Mouse (Mus musculus) left cerebral cortex, adult 2 months (tissue): ENCODE data around the gene Pomt1. TPM values are rescaled to one million over a fixed set of nuclear protein-coding genes. Genes with fewer than 3 reads are reported as not detected.

ENCODE experiments used
- DNase-seq, 2 experiments: peaks; one replicate each; pipeline ENCODE4 v3.0.0; 2021 to 2022; ENCODE audit warnings: low spot score in 2 of 2, mixed read lengths in 1 of 2; ENCODE audit errors: extremely low spot score in 1 of 2
- H3K27ac ChIP-seq: fragments of 200-600 bp; 2 replicates; pipeline ENCODE4 v1.8.1; 2022
- H3K4me3 ChIP-seq: fragments of 200-600 bp; 2 replicates; pipeline ENCODE4 v1.8.1; 2022
- CTCF ChIP-seq: fragments of 200-600 bp; IDR thresholded peaks from 2 replicates; pipeline ENCODE4 v1.8.1; 2022; ENCODE audit warnings: antibody characterized with exemption, mild to moderate bottlenecking, moderate library complexity
- intact Hi-C: fragments of 180-260 bp; cut with DNase I; formaldehyde crosslinking; loops from one replicate; pipeline ENCODE4 v1.15.1; 2025
- total RNA-seq, 2 experiments: library from RNA; stranded (reverse); gene quantifications; 2 replicates each; pipeline ENCODE4 v1.2.3; 2021

Gene Pomt1
- total RNA-seq, 2 experiments from 2014 or later, result 23.7 to 25.3 TPM

GRCm38 (mm10) chr2:32235433-32235832 lies 957 bp upstream of the Pomt1 start:
- intact Hi-C loops, result no loop called here
- no peak for DNase-seq
- peak overlapping the region; percentile 82 for H3K4me3 ChIP-seq
- no peak for TF ChIP-seq CTCF
- H3K27ac ChIP-seq, result peak overlapping the region; percentile 76

GRCm38 (mm10) chr2:32236760-32237487 lies 534 bp downstream of the Pomt1 start:
- no peak for DNase-seq
- Histone ChIP-seq H3K27ac (peak overlapping the region; percentile 76), H3K4me3 (peak overlapping the region; percentile 82)
- intact Hi-C loops, result loop anchor here (2.0 kb wide), 1 partner anchor 52 kb away; the partner anchor contains the start of gene Swi5
- TF ChIP-seq CTCF, result peak; percentile 58

DNA sequence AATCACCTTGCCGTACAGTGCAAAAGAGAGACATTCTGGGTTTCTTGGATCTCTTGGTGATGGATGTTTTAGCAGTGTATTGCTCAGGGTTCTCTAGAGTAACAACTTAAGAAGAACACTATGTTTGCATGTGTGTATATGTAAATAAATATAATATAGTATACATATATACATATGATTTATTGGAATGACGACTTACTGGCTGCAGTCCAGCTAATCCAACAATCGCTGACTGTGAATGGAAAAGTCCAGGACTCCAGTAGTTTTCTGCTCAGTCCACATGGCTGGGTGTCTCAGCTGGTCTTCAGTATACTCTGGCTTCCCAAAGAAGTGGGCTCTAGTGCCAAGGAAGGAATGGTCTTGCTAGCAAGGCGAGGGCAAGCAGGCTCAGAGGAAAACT lies 1.2 kb downstream of the Pomt1 start:
- no peak overlapping the region for H3K27ac ChIP-seq
- peak overlapping the region; percentile 82 for H3K4me3 ChIP-seq
- no peak for TF ChIP-seq CTCF
- intact Hi-C loops, result loop anchor here (2.0 kb wide), 1 partner anchor 51 kb away; the partner anchor contains the start of gene Swi5
- no peak for DNase-seq

DNA sequence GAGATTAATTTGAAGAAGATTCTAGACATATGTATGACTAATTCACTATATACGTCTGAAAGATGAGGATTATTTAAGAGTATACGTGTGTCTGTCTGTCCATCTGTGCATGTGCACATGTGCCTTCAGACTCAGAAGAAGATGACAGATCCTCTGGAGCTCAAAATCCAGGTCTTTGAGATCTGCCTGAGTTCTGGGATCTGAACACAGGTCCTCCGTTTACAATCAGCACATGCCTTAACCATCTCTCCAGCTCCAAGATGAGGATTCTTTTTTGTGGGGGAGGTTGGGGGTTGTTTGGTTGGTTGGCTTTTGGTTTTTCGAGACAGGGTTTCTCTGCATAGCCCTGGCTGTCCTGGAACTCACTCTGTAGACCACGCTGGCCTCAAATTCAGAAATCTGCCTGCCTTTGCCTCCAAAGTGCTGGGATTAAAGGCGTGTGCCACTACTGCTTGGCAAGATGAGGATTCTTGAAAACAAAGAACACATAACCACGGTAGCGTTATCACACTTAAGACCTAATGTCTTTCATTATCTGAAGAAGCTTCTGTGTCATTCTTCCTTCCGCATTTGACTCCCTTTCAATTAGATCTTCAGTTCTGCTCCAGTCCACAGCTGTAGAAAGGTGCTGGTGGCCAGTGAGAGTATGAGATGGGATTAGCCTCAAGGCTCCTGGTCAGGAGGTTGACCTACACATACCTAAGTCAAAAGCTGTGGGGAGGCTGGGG lies 2.5 kb downstream of the Pomt1 start:
- intact Hi-C loops, result no loop called here
- DNase-seq, result no peak
- TF ChIP-seq CTCF, result no peak
- Histone ChIP-seq H3K4me3 (no peak overlapping the region), H3K27ac (no peak overlapping the region)

DNA sequence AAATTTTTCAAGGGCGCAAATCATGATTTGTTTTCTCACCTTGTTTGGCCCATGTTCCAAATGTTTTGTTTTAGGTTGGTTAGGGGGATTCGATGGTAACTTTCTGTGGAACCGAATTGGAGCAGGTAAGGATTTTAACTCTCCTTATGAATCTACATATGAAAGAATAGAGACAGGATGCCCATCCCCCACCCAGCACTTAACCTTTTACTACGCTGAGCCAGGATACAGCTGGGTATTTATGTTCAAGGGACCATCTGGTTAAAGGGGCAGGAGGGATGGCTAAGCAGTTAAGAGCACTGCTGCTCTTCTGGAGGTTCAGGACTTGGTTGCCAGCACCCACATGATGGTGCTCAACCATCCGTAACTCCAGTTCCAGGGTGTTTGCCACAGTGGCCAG lies 4.2 kb downstream of the Pomt1 start:
- intact Hi-C loops, result no loop called here
- no peak overlapping the region for H3K4me3 ChIP-seq
- H3K27ac ChIP-seq, result no peak overlapping the region
- DNase-seq, result no peak
- TF ChIP-seq CTCF, result no peak

GRCm38 (mm10) chr2:32242986-32243385 lies 6.6 kb downstream of the Pomt1 start:
- no peak for TF ChIP-seq CTCF
- no peak for DNase-seq
- H3K27ac ChIP-seq, result no peak overlapping the region
- intact Hi-C loops, result no loop called here
- no peak overlapping the region for H3K4me3 ChIP-seq

DNA sequence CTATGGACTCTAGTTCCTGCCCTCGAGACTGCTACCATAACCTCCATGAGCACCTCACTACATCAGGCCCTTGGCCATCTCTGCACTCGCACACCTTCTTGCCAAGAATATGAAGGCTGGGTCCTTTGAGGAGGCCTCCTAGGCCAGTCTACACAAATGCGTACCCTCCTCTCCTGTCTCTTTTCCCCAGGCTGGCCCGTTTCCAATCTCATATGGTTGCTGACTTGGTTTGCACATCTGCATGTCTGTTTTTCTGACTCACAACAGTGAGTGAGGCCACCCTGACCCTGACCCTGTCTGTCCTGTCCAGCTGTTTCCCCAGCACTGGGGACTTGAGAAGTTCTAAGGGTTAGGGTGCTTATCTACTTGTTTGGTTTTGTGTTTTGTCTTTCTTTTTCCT lies 10.4 kb downstream of the Pomt1 start:
- DNase-seq, result no peak
- no peak overlapping the region for H3K27ac ChIP-seq
- H3K4me3 ChIP-seq, result no peak overlapping the region
- intact Hi-C loops, result no loop called here
- no peak for TF ChIP-seq CTCF

DNA sequence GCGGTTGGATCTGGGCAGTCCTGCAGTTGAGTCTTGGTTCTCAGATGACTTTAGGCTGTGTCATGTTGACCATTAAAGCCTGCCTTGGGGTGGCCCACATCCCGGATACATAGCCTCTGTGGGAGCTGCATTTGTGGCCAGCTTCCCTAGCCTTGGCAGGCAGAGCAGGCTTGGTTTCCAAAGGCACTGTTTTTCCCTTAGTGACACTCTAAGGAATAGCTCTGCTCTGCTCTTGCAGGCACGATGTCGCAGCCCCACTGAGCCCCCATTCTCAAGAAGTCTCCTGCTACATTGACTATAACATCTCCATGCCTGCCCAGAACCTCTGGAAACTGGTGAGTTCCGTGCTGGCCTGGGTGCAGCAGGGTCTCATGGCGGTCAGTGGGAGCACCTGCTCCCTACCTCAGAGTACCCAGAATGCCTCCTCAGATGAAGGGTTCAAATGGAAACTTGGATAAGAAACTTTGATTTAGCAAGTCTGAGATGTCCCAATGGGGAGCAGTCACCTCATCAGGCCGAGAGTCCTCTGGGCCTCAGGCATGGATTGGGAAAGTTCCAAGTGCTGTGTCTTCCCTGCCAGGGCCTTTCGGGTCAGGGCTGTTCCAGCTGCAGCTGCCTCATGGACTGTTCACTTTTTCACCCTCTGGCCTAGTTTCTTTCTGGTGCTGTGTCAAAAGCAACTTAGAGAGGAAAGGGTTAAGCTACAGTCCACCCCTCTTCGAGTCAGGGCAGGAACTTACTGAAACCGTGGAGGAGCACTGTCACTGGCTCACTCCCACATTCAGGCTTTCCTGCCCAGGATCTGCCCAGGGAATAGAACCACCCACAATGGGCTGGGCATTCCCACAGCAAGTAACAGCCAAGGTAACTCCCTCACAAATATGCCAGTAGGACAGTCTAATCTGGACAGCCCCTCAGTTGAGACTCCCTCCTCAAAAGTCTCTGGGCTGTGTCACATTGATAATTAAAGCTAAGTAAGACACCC lies 12.3 kb downstream of the Pomt1 start:
- TF ChIP-seq CTCF, result no peak
- intact Hi-C loops, result no loop called here
- no peak overlapping the region for H3K27ac ChIP-seq
- no peak for DNase-seq
- H3K4me3 ChIP-seq, result no peak overlapping the region

DNA sequence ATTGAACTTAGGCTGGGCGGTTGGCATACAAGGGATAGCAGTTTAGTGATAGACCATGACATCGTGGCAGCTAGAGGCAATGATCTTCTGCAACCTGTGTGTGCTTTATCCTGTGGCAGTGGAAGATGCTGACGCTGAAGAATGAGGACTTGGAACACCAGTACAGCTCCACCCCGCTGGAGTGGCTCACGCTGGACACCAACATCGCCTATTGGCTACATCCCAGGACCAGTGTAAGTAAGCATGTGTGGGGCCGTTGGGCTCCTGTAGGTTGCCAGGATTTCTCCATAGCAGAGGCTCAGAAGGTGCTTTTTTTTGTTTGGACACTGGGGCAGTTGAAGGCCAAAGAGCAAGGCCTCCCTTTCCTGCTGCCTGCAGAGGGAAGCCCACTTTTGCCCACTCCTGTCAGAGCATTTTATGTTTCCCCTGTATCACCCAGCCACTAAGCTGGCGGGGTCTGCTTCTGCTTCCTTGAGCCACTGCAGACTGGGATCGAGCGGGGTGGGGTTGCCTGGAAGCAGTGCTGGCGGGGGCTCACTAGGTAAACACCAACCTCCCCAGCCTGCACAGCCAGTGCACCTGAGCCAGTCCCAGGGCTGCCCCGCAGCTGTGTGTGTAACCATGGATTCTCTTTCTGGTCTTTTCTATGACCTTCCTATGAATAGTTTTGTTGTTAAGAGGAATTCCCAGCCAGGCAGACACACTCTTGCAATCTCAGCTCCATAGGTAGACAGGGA lies 15.6 kb downstream of the Pomt1 start:
- TF ChIP-seq CTCF, result no peak
- Histone ChIP-seq H3K27ac (no peak overlapping the region), H3K4me3 (no peak overlapping the region)
- intact Hi-C loops, result no loop called here
- no peak for DNase-seq

- Histone ChIP-seq H3K27ac (no peak overlapping the region), H3K4me3 (no peak overlapping the region)
- no peak for DNase-seq
- intact Hi-C loops, result no loop called here
- TF ChIP-seq CTCF, result no peak
Measured at GRCm38 (mm10) chr2:32252658-32253057, 16.3 kb downstream of the Pomt1 start.

- DNase-seq, result no peak
- Histone ChIP-seq H3K4me3 (no peak overlapping the region), H3K27ac (no peak overlapping the region)
- intact Hi-C loops, result no loop called here
- TF ChIP-seq CTCF, result no peak
Measured at GRCm38 (mm10) chr2:32253352-32253751, 17.0 kb downstream of the Pomt1 start.
